Mouse (Mus musculus): ENCODE data around the gene Slc2a4.

DNA sequence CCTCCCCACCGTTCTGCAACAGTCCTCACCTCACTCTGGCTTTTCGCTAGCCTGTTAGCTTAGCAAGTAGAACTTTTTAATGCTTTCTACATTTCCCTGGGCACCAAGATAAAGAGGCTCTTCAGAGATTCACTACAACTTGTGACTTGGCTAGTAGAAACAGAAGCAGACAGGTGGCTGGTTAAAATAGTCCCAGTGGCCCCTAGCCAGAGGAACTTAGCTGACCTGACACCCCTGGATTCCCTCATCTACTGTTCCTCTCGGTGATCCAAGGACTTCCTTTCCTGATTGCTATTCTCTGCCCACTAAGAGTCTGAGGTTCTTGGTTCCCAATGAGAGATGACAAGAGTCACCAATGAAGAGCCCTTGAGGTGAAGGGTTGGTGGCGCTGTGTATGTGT is 35.4 kb upstream of the Slc2a4 start:
- TF ChIP-seq POLR2A (IDR thresholded peaks at IDR 0.05; ENCODE audit: control insufficient read depth, low read depth, low read length) (no peak), CTCF (IDR thresholded peaks at IDR 0.05; ENCODE audit: control insufficient read depth, insufficient read depth, insufficient replicate concordance, low read depth, low read length) (no peak)

Measured in testis, adult 2 months (tissue).